Mouse (Mus musculus) heart, adult 11 months (tissue): Measurements from ENCODE around the gene Dync1li2.

Experiments used
- DNase-seq: peaks from one replicate; pipeline ENCODE4 v3.0.0; 2022

Gene Dync1li2

GRCm38 (mm10) chr8:104380269-104380668 is 62.6 kb downstream of the Dync1li2 start:
- peak; percentile 87 for DNase-seq

GRCm38 (mm10) chr8:104379301-104379836 is 63.5 kb downstream of the Dync1li2 start:
- no peak for DNase-seq

GRCm38 (mm10) chr8:104376669-104377068 is 66.2 kb downstream of the Dync1li2 start:
- DNase-seq = no peak

GRCm38 (mm10) chr8:104375959-104376358 is 66.9 kb downstream of the Dync1li2 start:
- no peak for DNase-seq

GRCm38 (mm10) chr8:104374864-104375846 is 67.7 kb downstream of the Dync1li2 start:
- DNase-seq = peak; percentile 95

GRCm38 (mm10) chr8:104374269-104374668 is 68.6 kb downstream of the Dync1li2 start:
- no peak for DNase-seq

- peak; percentile 88 for DNase-seq
Measured at GRCm38 (mm10) chr8:104373779-104374178, 69.1 kb downstream of the Dync1li2 start.

- no peak for DNase-seq
Measured at GRCm38 (mm10) chr8:104371121-104371520, 71.7 kb downstream of the Dync1li2 start.

GRCm38 (mm10) chr8:104370071-104370470 is 72.8 kb downstream of the Dync1li2 start:
- DNase-seq = no peak

GRCm38 (mm10) chr8:104369591-104369990 is 73.3 kb downstream of the Dync1li2 start:
- no peak for DNase-seq
